Mouse (Mus musculus) hindbrain, embryonic 10.5 days (tissue): Measurements from ENCODE around the gene Fstl3. TPM values are rescaled to one million over a fixed set of nuclear protein-coding genes. Genes with fewer than 3 reads are reported as not detected.

Experiments used
- DNase-seq: peaks from one replicate; pipeline ENCODE4 v3.0.0-alpha.2; 2017; ENCODE audit warnings: low spot score
- H3K27ac ChIP-seq: fragments of 300-500 bp; sonication (generic); 2 replicates; pipeline ENCODE4 v1.5.1; 2016; ENCODE audit warnings: mild to moderate bottlenecking, moderate library complexity
- H3K27me3 ChIP-seq: fragments of 300-500 bp; sonication (generic); 2 replicates; pipeline ENCODE4 v1.6.1; 2016; ENCODE audit warnings: mild to moderate bottlenecking; ENCODE audit not compliant: poor library complexity, insufficient read depth, severe bottlenecking
- H3K36me3 ChIP-seq: fragments of 300-500 bp; sonication (generic); 2 replicates; pipeline ENCODE4 v1.6.1; 2016; ENCODE audit warnings: mild to moderate bottlenecking, moderate library complexity
- H3K4me1 ChIP-seq: fragments of 300-500 bp; sonication (generic); replicated peaks from 2 replicates; pipeline ENCODE4 v1.6.1; 2016; ENCODE audit warnings: mild to moderate bottlenecking
- H3K4me3 ChIP-seq: fragments of 300-500 bp; sonication (generic); 2 replicates; pipeline ENCODE4 v1.5.1; 2016; ENCODE audit warnings: mild to moderate bottlenecking, moderate library complexity
- H3K9me3 ChIP-seq: fragments of 300-500 bp; sonication (generic); 2 replicates; pipeline ENCODE4 v1.6.1; 2016; ENCODE audit warnings: mild to moderate bottlenecking, moderate library complexity
- WGBS: fragments of 180-500 bp; shearing (Covaris S2); methylation state at CpG from one replicate; pipeline ENCODE4 v1.1.7; 2016; 5-methylcytosine and 5-hydroxymethylcytosine counted together
- polyA plus RNA-seq: library from polyadenylated mRNA; unstranded; fragments of >200 nt; fragmentation: Nextera tagmentation; extraction: Ambion mirVana; gene quantifications from 2 replicates; pipeline ENCODE4 v1.2.1, GENCODE M21; 2016

Gene Fstl3
- polyA plus RNA-seq, 1 experiment from 2014 or later, result 1.7 TPM

DNA sequence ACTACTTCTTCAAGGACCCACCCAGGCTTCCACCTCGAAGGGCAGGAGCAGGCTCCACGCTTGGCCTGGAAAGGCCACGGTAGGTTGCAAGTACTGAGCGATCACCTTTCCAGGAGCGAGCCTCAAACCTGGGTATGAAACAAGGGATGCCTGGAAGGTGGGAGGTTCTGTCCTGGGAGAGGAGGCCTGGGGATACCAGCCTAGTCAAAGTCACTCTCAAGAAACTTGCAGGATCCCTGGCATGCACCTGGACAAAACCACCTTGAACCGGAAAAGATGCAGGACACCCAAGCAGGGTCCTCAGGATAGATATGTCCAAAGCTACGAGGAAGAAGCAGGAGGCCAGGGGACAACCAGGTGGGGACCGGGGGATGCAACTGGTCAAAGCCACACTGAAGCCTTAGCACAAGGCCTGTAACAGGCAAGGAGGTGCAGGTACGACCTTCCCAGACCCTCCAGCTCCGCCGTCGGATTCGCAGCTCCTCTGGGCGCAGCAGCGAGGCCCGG is 11.0 kb upstream of the Fstl3 start:
- DNase-seq, result no peak
- WGBS, result 10% methylated on average over 16 of the region's 16 CpGs
- peak overlapping the region; percentile 73 for H3K4me3 ChIP-seq
- H3K9me3 ChIP-seq, result no peaks in the 10 kb centered on the region
- peaks cover 61% of the 10 kb centered on the region for H3K4me1 ChIP-seq
- H3K36me3 ChIP-seq, result peaks cover 34% of the 10 kb centered on the region
- H3K27ac ChIP-seq, result peak overlapping the region; percentile 95
- H3K27me3 ChIP-seq, result peaks cover 8% of the 10 kb centered on the region; the same call in 1 of the 2 replicates

DNA sequence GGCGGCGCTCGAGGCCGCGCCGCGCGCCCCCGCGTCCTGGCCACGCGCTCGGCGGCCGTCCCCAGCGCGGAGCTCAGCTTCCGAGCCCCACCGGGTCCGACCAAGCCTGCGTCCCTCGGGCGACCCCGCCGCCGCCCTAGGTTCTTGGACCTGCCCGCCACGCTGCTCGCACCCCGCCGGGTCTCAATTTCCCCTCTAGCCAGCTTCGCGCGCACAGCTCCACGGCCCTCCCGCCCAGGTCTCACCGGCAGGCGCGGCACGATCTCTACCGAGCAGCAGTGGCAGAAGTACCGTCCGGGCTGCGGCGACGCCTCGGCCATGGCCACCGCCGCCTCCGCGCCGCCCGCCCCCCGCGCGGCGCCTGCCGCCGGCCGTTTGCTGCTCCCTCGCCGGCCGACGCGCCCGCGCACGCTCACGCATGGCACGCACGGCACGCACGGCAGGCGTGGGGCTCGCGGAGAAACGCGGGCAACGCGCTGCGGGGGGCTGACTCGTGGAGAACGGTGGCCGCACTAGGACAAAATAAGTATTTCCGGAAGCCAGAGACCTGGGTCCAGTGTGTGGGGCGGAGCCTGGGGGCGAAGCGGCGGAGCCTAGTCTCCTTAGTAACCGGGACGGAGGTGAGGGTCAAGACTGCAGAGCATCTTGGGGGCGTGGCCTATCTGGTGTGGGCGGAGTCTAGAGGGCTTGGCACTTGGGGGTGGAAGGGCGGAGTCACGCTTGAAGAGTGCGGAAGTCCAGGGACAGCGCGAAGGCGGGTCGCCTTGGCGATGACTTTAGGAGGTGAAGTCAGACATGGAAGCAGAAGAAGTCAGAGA is 10.4 kb upstream of the Fstl3 start, which contains the start of gene Rnf126:
Gene Rnf126, minus strand, starts transcription at position 445 of the 818 bp plus-strand sequence.
- under 1% methylated on average over 101 of the region's 101 CpGs for WGBS
- peaks cover 61% of the 10 kb centered on the region for H3K4me1 ChIP-seq
- no peaks in the 10 kb centered on the region for H3K9me3 ChIP-seq
- H3K27ac ChIP-seq, result peak within 1 kb of the TSS; percentile 95
- DNase-seq, result peak; percentile 100
- peak within 1 kb of the TSS; percentile 73 for H3K4me3 ChIP-seq
- peaks cover 10% of the 10 kb centered on the region; the same call in 1 of the 2 replicates for H3K27me3 ChIP-seq
- peaks cover 28% of the 10 kb centered on the region for H3K36me3 ChIP-seq

DNA sequence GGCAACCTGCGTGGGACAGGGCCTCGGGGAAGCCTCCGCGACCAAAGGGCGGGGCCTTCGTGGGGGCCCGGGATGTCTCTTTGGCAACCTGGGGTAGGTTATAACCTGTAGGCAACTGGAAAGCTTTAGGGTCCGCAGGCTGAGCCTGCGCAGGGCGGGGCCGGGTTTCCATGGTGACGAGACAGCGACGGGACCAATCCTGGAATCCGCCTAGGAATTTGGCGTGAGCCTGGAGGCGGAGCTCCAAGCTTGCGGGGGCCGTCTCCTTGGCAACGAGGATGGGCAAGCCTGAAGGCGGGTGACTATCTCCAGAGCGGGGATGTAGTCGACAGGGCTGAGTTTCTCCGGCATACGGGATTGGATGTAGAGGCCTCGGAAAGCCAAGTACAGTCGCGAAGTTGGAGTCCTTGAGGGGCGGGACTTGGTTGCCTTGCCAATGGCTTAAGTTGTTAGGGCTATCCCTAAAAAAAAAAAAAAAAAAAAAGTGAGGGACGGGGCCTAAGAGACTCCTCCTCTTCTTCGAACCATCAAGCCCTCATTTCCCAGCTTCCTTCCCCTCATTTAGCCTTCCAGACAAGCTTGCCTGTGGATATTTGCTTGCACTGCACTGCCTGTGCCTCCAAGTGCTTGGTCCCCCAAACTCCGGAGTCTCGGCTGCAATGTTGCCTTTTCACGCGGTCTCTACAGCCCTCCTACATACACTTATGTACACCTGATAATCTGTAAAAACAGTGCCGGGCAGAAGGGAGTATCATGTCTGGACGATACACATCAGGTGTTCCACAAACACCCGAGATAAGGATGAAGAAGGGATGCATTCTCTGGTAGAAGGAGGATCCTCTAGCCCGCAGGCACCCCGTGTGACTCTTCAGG is 9.5 kb upstream of the Fstl3 start:
- peak; percentile 96 for DNase-seq
- Histone ChIP-seq H3K4me3 (peak overlapping the region; percentile 73), H3K4me1 (peaks cover 60% of the 10 kb centered on the region), H3K36me3 (peaks cover 19% of the 10 kb centered on the region), H3K9me3 (peaks cover 4% of the 10 kb centered on the region; the same call in 1 of the 2 replicates), H3K27me3 (peaks cover 10% of the 10 kb centered on the region; the same call in 1 of the 2 replicates), H3K27ac (peak overlapping the region; percentile 95)
- 14% methylated on average over 40 of the region's 40 CpGs for WGBS

DNA sequence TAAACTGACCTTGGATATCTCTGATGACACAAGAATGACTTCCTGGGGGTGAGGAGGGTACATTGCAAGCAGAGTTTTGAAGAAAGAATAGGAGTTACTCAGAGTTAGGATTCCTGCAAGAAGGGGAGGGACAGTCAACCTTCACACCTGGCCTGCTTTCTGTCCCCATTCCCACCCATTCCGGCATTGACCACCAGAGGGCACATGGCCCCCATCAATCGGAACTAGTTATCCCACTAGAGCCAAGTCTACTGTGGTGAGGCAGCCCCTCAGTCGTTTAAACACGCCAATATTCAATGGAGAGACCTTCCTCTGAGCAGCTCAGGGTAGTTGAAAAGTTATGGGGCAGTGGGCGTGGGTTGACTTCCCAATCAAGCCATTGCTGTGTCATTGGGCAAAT is 8.7 kb upstream of the Fstl3 start:
- WGBS, result under 1% methylated on average over 5 of the region's 5 CpGs
- Histone ChIP-seq H3K4me1 (peaks cover 52% of the 10 kb centered on the region), H3K27me3 (peaks cover 10% of the 10 kb centered on the region; the same call in 1 of the 2 replicates), H3K36me3 (peaks cover 11% of the 10 kb centered on the region; the same call in 1 of the 2 replicates), H3K27ac (no peak overlapping the region), H3K9me3 (peaks cover 4% of the 10 kb centered on the region; the same call in 1 of the 2 replicates), H3K4me3 (peak overlapping the region; percentile 73)
- DNase-seq, result peak; percentile 85

DNA sequence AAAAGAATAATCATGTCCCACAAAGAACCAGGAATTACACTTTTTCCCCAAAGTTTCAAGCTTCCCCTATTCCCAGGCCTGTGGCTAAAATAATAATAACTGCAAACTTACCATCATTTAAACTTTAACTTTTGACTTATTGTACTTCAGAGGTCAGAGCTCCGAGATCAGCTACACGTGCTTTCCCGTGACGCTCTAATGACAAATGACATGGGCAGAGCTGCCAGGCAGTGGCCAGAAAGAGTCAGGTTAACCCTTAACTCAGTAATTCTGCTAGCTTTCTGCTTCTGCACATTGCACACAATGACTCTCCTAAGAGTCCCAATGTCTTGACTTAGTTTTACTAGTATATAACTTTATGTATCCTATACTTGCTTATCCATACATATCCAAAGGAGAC is 7.7 kb upstream of the Fstl3 start:
- Histone ChIP-seq H3K36me3 (peaks cover 8% of the 10 kb centered on the region; the same call in 1 of the 2 replicates), H3K4me1 (peaks cover 43% of the 10 kb centered on the region), H3K27ac (no peak overlapping the region), H3K9me3 (peaks cover 4% of the 10 kb centered on the region; the same call in 1 of the 2 replicates), H3K27me3 (peaks cover 10% of the 10 kb centered on the region; the same call in 1 of the 2 replicates), H3K4me3 (no peak overlapping the region)
- WGBS, result 70% methylated on average over 4 of the region's 4 CpGs
- no peak for DNase-seq

DNA sequence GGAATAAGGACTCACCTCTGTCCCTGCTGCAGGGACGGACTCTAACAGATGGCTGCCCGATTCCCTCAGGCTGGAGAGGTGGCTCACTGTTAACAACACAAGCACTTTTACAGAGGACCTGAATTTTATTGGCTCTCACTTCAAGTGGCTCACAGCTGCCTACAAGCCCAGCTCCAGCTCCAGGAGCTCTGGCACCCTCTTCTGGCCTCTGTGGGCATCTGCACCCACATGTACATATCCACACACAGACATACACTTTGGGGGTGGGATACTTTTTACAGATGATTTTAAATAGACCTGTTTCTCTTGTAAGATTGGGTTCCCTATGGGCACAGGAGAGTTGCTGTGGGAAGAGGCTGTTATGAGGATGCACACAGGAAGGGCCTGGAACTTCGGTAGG is 4.8 kb upstream of the Fstl3 start:
- Histone ChIP-seq H3K27me3 (peaks cover 24% of the 10 kb centered on the region), H3K4me3 (no peak overlapping the region), H3K9me3 (peaks cover 7% of the 10 kb centered on the region; the same call in 1 of the 2 replicates), H3K36me3 (no peaks in the 10 kb centered on the region), H3K4me1 (peaks cover 25% of the 10 kb centered on the region), H3K27ac (no peak overlapping the region)
- no peak for DNase-seq
- 88% methylated on average over 3 of the region's 3 CpGs for WGBS

DNA sequence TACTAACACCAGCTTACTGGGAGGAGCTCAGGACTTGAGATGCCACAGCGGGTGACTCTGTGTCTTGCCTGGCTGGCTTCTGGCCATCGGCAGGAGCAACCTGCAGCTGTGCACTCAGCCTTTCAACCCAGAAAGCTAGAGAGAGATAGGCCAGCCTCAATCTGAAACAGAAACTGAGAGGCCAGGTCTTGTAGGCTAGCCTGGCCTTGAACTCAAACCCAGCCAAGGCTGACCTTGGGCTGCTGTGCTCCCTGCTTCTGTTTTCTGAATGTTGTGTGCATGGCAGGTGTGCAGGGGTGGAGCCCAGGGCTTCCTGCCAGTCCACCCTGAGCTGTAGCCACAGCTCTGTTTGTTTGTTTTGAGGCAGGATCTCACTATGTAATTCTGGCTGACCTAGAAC is 3.9 kb upstream of the Fstl3 start:
- no peak for DNase-seq
- peaks cover 26% of the 10 kb centered on the region for H3K4me1 ChIP-seq
- H3K4me3 ChIP-seq, result no peak overlapping the region
- no peaks in the 10 kb centered on the region for H3K36me3 ChIP-seq
- WGBS, result 87% methylated on average over 2 of the region's 2 CpGs
- H3K27me3 ChIP-seq, result peaks cover 33% of the 10 kb centered on the region
- H3K9me3 ChIP-seq, result peaks cover 7% of the 10 kb centered on the region; the same call in 1 of the 2 replicates
- no peak overlapping the region for H3K27ac ChIP-seq

DNA sequence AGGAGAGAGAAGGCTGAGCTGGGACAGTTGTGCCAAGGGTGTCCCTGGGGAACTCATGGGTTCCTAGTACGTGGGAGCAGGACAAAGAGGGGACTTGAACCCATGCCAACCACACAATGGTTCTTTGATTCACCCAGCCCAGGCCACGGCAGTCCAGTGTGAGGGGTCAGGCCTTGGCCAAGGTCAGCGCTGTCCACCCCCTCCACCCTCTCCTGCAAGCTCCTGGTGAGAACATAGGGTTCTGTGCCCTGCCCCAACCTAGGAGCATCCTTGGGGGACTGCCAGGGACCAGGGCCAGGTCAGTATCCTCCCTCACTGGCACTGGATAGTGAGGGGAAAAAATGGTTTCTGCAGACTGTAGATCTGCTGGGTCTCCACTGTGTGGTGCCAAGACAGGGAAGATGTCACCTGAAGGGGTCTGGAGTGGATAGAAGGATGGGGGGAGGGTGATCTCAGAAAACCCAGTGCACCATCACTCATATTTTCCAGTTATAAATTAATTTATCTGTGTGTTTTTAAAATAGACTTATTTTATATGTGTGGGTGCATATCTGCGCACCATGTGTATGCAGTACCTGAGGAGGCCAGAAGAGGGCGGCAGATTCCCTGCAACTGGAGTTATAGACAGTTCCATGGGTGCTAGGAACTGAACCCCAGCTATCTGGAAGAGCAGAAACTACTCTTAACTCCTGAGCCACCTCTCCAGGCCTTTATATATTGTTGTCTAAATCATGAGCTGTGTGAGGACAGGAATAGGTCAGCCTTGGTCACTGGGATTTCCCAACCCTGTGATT is 2.4 kb upstream of the Fstl3 start:
- 71% methylated on average over 5 of the region's 5 CpGs for WGBS
- no peak overlapping the region for H3K4me3 ChIP-seq
- H3K27me3 ChIP-seq, result peaks cover 48% of the 10 kb centered on the region
- DNase-seq, result no peak
- H3K27ac ChIP-seq, result no peak overlapping the region
- no peaks in the 10 kb centered on the region for H3K36me3 ChIP-seq
- peaks cover 7% of the 10 kb centered on the region; the same call in 1 of the 2 replicates for H3K9me3 ChIP-seq
- H3K4me1 ChIP-seq, result peaks cover 25% of the 10 kb centered on the region

DNA sequence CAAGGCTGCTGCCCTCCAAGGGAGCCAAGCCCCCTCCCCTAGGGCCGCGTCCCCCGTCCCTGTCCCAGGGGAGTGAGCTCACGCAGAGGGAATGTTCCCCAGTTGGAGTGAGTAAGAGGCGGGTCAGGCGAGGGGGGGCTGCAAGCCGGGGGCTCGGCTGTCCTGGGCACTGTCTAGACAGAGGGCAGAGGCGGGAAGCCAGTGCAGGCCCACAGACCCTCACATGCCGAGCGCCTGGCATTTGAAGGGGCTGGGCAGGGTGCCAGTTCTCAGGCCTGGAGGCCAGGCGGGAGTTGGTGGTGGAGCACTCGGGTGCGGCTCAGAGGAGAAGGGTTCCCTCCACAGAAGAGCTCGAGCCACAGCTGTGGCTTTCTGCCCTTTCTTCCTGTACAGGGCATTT is 934 bp downstream of the Fstl3 start:
- Histone ChIP-seq H3K27me3 (peaks cover 68% of the 10 kb centered on the region), H3K9me3 (peaks cover 3% of the 10 kb centered on the region; the same call in 1 of the 2 replicates), H3K4me3 (peak overlapping the region; percentile 52), H3K36me3 (no peaks in the 10 kb centered on the region), H3K27ac (0 out of 2 replicates have a peak overlapping the region, but pooled peaks have one; percentile 2), H3K4me1 (peaks cover 44% of the 10 kb centered on the region)
- DNase-seq, result no peak
- 22% methylated on average over 15 of the region's 15 CpGs for WGBS

DNA sequence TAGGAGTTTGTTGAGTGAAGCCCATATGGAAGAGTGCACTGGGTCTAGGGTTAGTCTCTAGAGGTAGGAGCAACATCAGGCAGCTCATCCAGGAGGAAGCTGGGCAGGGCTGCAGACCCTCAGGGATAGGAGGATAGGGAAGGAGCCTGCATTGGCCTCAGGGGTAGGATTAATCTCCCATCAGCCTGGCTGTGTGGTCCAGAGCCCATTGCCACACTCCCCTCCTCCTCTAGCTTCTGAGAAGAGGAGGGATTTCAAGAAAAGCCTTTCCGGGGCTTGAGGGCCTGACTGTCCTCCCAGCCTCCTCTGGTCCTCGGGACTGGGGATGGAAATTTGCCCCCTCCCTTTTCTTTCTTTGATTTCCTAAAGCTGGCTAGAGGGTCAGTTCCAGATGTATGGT is 2.1 kb downstream of the Fstl3 start:
- DNase-seq, result no peak
- 23% methylated on average over 2 of the region's 2 CpGs for WGBS
- H3K27ac ChIP-seq, result no peak overlapping the region
- H3K36me3 ChIP-seq, result no peaks in the 10 kb centered on the region
- H3K4me3 ChIP-seq, result no peak overlapping the region
- peaks cover 46% of the 10 kb centered on the region for H3K4me1 ChIP-seq
- peaks cover 78% of the 10 kb centered on the region for H3K27me3 ChIP-seq
- peaks cover 3% of the 10 kb centered on the region; the same call in 1 of the 2 replicates for H3K9me3 ChIP-seq

DNA sequence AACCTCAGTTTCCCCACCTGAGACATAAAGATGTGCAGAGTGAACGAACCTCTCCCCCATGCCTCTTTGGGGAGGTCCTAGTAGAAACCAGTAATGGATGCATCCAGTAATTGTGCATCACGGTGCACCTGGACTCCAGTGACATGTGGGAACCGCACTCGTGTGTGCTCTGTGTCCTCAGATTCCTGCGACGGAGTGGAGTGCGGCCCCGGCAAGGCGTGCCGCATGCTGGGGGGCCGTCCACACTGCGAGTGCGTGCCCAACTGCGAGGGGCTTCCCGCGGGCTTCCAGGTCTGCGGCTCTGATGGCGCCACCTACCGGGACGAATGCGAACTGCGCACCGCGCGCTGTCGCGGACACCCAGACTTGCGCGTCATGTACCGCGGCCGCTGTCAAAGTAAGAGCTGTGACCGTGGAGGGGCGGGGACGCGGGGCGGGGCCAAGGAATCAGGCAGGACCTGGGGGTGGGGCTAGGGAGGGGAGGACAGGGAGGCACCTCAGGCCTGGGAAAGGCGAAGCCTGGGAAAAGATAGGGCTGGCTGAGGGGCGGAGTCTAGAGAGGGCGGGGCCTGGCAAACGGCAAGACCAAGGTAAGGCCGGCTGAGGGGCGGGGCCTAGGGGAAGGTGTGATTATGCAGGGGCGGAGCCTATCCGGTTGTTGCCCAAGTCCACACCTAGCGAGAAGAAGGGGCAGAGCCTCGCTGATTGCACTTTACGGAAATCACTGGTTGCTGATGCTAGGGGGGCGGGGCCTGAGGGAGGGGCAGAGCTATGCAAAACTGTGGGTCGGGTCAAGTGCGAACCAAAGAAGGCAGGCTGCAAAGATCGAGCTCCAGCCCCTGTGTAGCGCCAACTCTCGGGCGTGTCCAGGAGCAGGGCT is 3.0 kb downstream of the Fstl3 start:
- DNase-seq, result peak; percentile 98
- H3K4me3 ChIP-seq, result peak overlapping the region; percentile 53
- H3K36me3 ChIP-seq, result no peaks in the 10 kb centered on the region
- H3K27me3 ChIP-seq, result peaks cover 86% of the 10 kb centered on the region
- peak overlapping the region; percentile 54 for H3K27ac ChIP-seq
- H3K4me1 ChIP-seq, result peaks cover 47% of the 10 kb centered on the region
- WGBS, result 2% methylated on average over 55 of the region's 55 CpGs
- H3K9me3 ChIP-seq, result peaks cover under 1% of the 10 kb centered on the region; the same call in 1 of the 2 replicates
